Mouse (Mus musculus) G1E-ER4 (cell line): Measurements from ENCODE around the gene Map3k15. TPM values are rescaled to one million over a fixed set of nuclear protein-coding genes. Genes with fewer than 3 reads are reported as not detected.

Experiments used
- GATA1 ChIP-seq: IDR thresholded peaks from one replicate; pipeline ENCODE4 v1.8.0; 2012; ENCODE audit warnings: low read length, inconsistent platforms
- polyA plus RNA-seq: library from polyadenylated mRNA; stranded (reverse); fragments of >175 nt; gene quantifications from 2 replicates; pipeline ENCODE4 v1.2.3, GENCODE M21; 2012

The Map3k15 gene
- polyA plus RNA-seq, 1 experiment: 0.02 TPM

GRCm38 (mm10) chrX:160107817-160108216, 119.6 kb downstream of the Map3k15 start:
- no peak for TF ChIP-seq GATA1

- peak; percentile 25 for TF ChIP-seq GATA1
These were observed 125.5 kb downstream of the Map3k15 start for GRCm38 (mm10) chrX:160113777-160114176.

GRCm38 (mm10) chrX:160116074-160116473, 127.8 kb downstream of the Map3k15 start:
- TF ChIP-seq GATA1: no peak

- no peak for TF ChIP-seq GATA1
These were observed 128.4 kb downstream of the Map3k15 start for GRCm38 (mm10) chrX:160116658-160117057.

GRCm38 (mm10) chrX:160134136-160134843, 146.1 kb downstream of the Map3k15 start:
- no peak for TF ChIP-seq GATA1

DNA sequence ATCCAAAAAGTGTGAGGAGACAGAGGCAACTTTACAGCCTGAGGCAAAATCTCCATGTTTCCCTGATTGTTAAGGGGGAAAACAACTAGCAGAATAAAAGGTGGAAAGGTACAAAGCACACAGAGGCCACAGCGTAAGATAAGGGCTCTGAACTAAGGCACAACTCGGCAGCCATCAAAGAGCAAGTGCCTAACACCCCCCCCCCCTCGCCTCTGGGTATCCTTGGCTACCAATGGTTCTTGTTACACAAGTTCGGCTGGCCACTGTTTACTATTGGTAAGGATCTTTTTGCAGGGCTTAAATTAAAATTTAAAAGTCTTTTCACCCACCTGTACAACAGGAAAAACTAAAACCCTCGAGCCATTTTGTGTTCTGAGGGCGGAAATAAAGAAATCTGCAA, 147.5 kb downstream of the Map3k15 start:
- TF ChIP-seq GATA1: no peak

DNA sequence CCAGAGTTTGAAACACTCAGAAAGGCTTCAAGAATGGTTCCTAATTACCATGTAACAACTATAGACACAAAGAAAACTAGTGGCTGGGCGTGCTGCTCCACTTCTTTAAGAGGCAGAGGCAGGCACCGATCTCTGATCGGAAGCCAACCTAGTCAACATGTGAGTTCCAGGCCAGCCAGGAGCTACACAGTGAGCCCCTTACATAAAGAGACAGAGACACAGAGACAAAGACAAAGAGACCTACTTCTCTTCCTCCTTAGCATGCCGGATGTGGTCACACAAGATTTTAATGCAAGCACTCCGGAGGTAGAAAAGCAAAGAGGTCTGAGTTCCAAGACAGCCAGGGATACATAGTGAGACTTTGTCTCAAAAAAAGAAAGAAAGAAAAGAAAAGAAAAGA, 147.9 kb downstream of the Map3k15 start:
- no peak for TF ChIP-seq GATA1

GRCm38 (mm10) chrX:160137177-160137860, 149.1 kb downstream of the Map3k15 start:
- no peak for TF ChIP-seq GATA1

- no peak for TF ChIP-seq GATA1
These were observed 149.9 kb downstream of the Map3k15 start, which contains the start of gene Pdha1 for GRCm38 (mm10) chrX:160137861-160138717. Gene Pdha1, minus strand, starts transcription at chrX:160138413.

GRCm38 (mm10) chrX:160146806-160147205, 158.6 kb downstream of the Map3k15 start:
- no peak for TF ChIP-seq GATA1

DNA sequence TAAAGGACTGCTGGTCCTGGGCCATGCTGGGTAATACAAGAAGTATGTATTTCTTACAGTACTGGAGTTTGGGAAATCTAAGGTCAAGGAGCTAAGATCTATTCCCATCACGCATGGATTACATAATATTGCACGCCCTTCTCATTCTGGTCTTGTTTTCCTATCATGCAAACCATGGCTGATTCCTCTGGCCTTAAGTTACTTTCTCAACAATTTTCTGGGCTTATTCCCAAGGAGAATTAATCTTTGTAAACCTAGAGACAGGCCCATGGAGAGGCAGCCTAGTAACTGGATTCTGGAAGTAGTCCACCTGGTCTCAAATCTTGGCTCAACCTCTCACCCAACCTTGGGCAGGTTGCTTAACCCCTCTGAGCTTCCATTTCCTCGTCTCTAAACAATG, 159.2 kb downstream of the Map3k15 start:
- TF ChIP-seq GATA1: no peak

DNA sequence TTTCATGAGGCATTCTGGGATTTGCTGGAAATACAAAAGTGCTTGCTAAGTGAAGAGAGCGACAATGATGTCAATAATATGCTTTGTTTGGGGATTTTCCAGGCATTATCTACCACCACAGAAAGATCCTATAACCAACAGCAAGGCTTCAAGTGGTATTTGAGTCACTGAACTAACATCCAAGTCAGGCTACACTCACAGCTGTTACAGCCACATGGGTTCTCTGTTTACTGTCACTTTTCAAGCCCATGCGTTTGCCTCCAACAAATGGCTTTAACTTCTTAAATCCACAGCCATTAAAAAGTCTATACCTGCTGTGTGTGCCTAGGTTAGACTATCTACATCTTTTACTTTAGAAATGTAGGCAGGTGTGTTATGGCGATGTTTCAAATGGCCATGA, 160.6 kb downstream of the Map3k15 start:
- no peak for TF ChIP-seq GATA1

GRCm38 (mm10) chrX:160153147-160153815, 165.0 kb downstream of the Map3k15 start:
- TF ChIP-seq GATA1: no peak

- TF ChIP-seq GATA1: no peak
These were observed 176.0 kb downstream of the Map3k15 start for GRCm38 (mm10) chrX:160164259-160164658.

GRCm38 (mm10) chrX:160166246-160166985, 178.2 kb downstream of the Map3k15 start:
- no peak for TF ChIP-seq GATA1
